Comparison of ENCODE assay signal across 8 mouse cellular contexts in genomic region chr10:44474256-44474655, GRCm38 (mm10). TPM values are rescaled to one million over a fixed set of nuclear protein-coding genes. Genes with fewer than 3 reads are reported as not detected.
DNase-seq lines count a peak whose midpoint lies in the region; ATAC-seq lines count a peak whose summit lies in the region.

No protein-coding gene starts in this region.

- H3K27ac ChIP-seq in midbrain, embryonic 16.5 days (ENCODE audit: low read length) = no peak overlapping the region
- no peak overlapping the region for H3K27ac ChIP-seq in midbrain, embryonic 10.5 days (replicated peaks)
- H3K27ac ChIP-seq in kidney, embryonic 16.5 days (ENCODE audit: low read length) = no peak overlapping the region

- DNase-seq in adrenal gland, postnatal 10 days = peak; percentile 45
- no peak for DNase-seq in adrenal gland, postnatal 4 days (ENCODE audit: low spot score in 2 of 2)
- DNase-seq in midbrain, embryonic 10.5 days (ENCODE audit: low spot score) = no peak
- DNase-seq in skeletal muscle tissue, adult 2 months (ENCODE audit: low read depth, low spot score) = peak; percentile 25
- no peak for DNase-seq in spleen, postnatal 10 days (ENCODE audit: low spot score in 2 of 2)
- no peak for DNase-seq in thymus, postnatal 36 days

- 55% methylated on average over 10 of the region's 10 CpGs for WGBS in midbrain, embryonic 16.5 days
- 87% methylated on average over 10 of the region's 10 CpGs for WGBS in midbrain, embryonic 10.5 days
- WGBS in kidney, embryonic 16.5 days = 7% methylated on average over 10 of the region's 10 CpGs

- no peaks in the 10 kb centered on the region for H3K27me3 ChIP-seq in midbrain, embryonic 16.5 days (ENCODE audit: control insufficient read depth, insufficient read depth, low read depth, low read length)
- H3K27me3 ChIP-seq in midbrain, embryonic 10.5 days (ENCODE audit: low read depth, poor library complexity, severe bottlenecking) = no peaks in the 10 kb centered on the region
- H3K27me3 ChIP-seq in kidney, embryonic 16.5 days (ENCODE audit: insufficient read depth, low read length) = peaks cover 38% of the 10 kb centered on the region

- no peaks in the 10 kb centered on the region for H3K9me3 ChIP-seq in midbrain, embryonic 16.5 days (replicated peaks; ENCODE audit: control insufficient read depth, low read length, poor library complexity, severe bottlenecking)
- no peaks in the 10 kb centered on the region for H3K9me3 ChIP-seq in midbrain, embryonic 10.5 days (replicated peaks)
- no peaks in the 10 kb centered on the region for H3K9me3 ChIP-seq in kidney, embryonic 16.5 days (ENCODE audit: low read length)

- no peak overlapping the region for H3K4me3 ChIP-seq in midbrain, embryonic 16.5 days (ENCODE audit: low read depth, low read length)
- H3K4me3 ChIP-seq in midbrain, embryonic 10.5 days = no peak overlapping the region
- H3K4me3 ChIP-seq in kidney, embryonic 16.5 days (ENCODE audit: low read length) = no peak overlapping the region

- H3K4me2 ChIP-seq in midbrain, embryonic 16.5 days (ENCODE audit: low read length) = no peak overlapping the region
- no peak overlapping the region for H3K4me2 ChIP-seq in kidney, embryonic 16.5 days (replicated peaks; ENCODE audit: low read depth, low read length)

- H3K9ac ChIP-seq in midbrain, embryonic 16.5 days (ENCODE audit: low read depth, low read length) = no peak overlapping the region
- H3K9ac ChIP-seq in kidney, embryonic 16.5 days (replicated peaks; ENCODE audit: low read length) = 0 out of 2 replicates have a peak overlapping the region, but pooled peaks have one; percentile 12

- ATAC-seq in midbrain, embryonic 16.5 days = peak; percentile 25; the same call in 1 of the 2 replicates
- peak; percentile 91 for ATAC-seq in kidney, embryonic 16.5 days (ENCODE audit: low FRiP score, low TSS enrichment)

- no peaks in the 10 kb centered on the region for H3K36me3 ChIP-seq in midbrain, embryonic 16.5 days (ENCODE audit: control insufficient read depth, insufficient read depth, low read length)
- H3K36me3 ChIP-seq in midbrain, embryonic 10.5 days = no peaks in the 10 kb centered on the region
- no peaks in the 10 kb centered on the region for H3K36me3 ChIP-seq in kidney, embryonic 16.5 days (ENCODE audit: insufficient read depth, low read length)

- H3K4me1 ChIP-seq in midbrain, embryonic 16.5 days (ENCODE audit: control insufficient read depth, insufficient read depth, low read length) = no peaks in the 10 kb centered on the region
- H3K4me1 ChIP-seq in midbrain, embryonic 10.5 days = peaks cover 14% of the 10 kb centered on the region
- H3K4me1 ChIP-seq in kidney, embryonic 16.5 days (ENCODE audit: insufficient read depth, low read length) = peaks cover 21% of the 10 kb centered on the region

RNA-seq across cellular contexts. Expression of gene Prdm1, which starts 54.0 kb away (rescaled TPM):
- 1 to 10 TPM; 2.1 to 3.4 TPM for total RNA-seq in adrenal gland, postnatal 10 days (2021)
- total RNA-seq in adrenal gland, postnatal 4 days (2021) = 1 to 10 TPM; 2.8 to 4.3 TPM
- 0.50 and 0.67 TPM in 2 replicates for polyA plus RNA-seq in midbrain, embryonic 16.5 days (2015; fragmentation: Nextera tagmentation; extraction: Ambion mirVana)
- 1.1 and 1.7 TPM in 2 replicates for polyA plus RNA-seq in midbrain, embryonic 10.5 days (2016; fragmentation: Nextera tagmentation; extraction: Ambion mirVana)
- polyA plus RNA-seq in kidney, embryonic 16.5 days (2015; fragmentation: Nextera tagmentation; extraction: Ambion mirVana) = 2.8 and 2.9 TPM in 2 replicates

Comparison
In these comparisons a context has a peak if more than half of its experiments do, and no peak if none do; other contexts are left out.
1. DNase-seq: peak in adrenal gland, postnatal 10 days (single experiment) and skeletal muscle tissue, adult 2 months (single experiment); none in adrenal gland, postnatal 4 days (0 of 2), midbrain, embryonic 10.5 days (single experiment), spleen, postnatal 10 days (0 of 2) and thymus, postnatal 36 days (0 of 2).